Mouse (Mus musculus): ENCODE data around the gene Cemip2.

The Cemip2 gene

GRCm38 (mm10) chr19:21778147-21778917, at the start of gene Cemip2:
Gene Cemip2 (plus strand): TSS chr19:21778342.
- DNase-seq: peak; percentile 98

GRCm38 (mm10) chr19:21728342-21728741, 49.8 kb upstream of the Cemip2 start:
- no peak for DNase-seq

GRCm38 (mm10) chr19:21731887-21732286, 46.3 kb upstream of the Cemip2 start:
- DNase-seq: no peak

- no peak for DNase-seq
Observed at GRCm38 (mm10) chr19:21733176-21733575, 45.0 kb upstream of the Cemip2 start.

- peak; percentile 64 for DNase-seq
Observed at GRCm38 (mm10) chr19:21734112-21734511, 44.0 kb upstream of the Cemip2 start.

GRCm38 (mm10) chr19:21737446-21737845, 40.7 kb upstream of the Cemip2 start:
- DNase-seq: peak; percentile 8

GRCm38 (mm10) chr19:21737881-21738590, 40.1 kb upstream of the Cemip2 start:
- peak; percentile 7 for DNase-seq

GRCm38 (mm10) chr19:21738591-21739280, 39.4 kb upstream of the Cemip2 start:
- DNase-seq: no peak

GRCm38 (mm10) chr19:21742138-21742537, 36.0 kb upstream of the Cemip2 start:
- DNase-seq: no peak

- no peak for DNase-seq
Observed at GRCm38 (mm10) chr19:21745586-21745985, 32.6 kb upstream of the Cemip2 start.

GRCm38 (mm10) chr19:21747356-21747755, 30.8 kb upstream of the Cemip2 start:
- peak; percentile 68 for DNase-seq

GRCm38 (mm10) chr19:21750154-21750553, 28.0 kb upstream of the Cemip2 start:
- DNase-seq: no peak

- no peak for DNase-seq
Observed at GRCm38 (mm10) chr19:21761676-21762075, 16.5 kb upstream of the Cemip2 start.

GRCm38 (mm10) chr19:21764013-21764412, 14.1 kb upstream of the Cemip2 start:
- no peak for DNase-seq

GRCm38 (mm10) chr19:21764738-21765137, 13.4 kb upstream of the Cemip2 start:
- DNase-seq: no peak

- no peak for DNase-seq
Observed at GRCm38 (mm10) chr19:21767500-21768045, 10.6 kb upstream of the Cemip2 start.

- DNase-seq: no peak
Observed at GRCm38 (mm10) chr19:21769796-21770195, 8.3 kb upstream of the Cemip2 start.

GRCm38 (mm10) chr19:21771586-21771985, 6.6 kb upstream of the Cemip2 start:
- no peak for DNase-seq

- no peak for DNase-seq
Observed at GRCm38 (mm10) chr19:21773621-21774020, 4.5 kb upstream of the Cemip2 start.

- no peak for DNase-seq
Observed at GRCm38 (mm10) chr19:21775629-21776028, 2.5 kb upstream of the Cemip2 start.

GRCm38 (mm10) chr19:21776671-21777070, 1.5 kb upstream of the Cemip2 start:
- no peak for DNase-seq

GRCm38 (mm10) chr19:21777171-21777731, 891 bp upstream of the Cemip2 start:
- peak; percentile 69 for DNase-seq

- peak; percentile 45 for DNase-seq
Observed at GRCm38 (mm10) chr19:21779106-21779505, 964 bp downstream of the Cemip2 start.

Measured in embryo, embryonic 11 days (tissue).